Mouse (Mus musculus): ENCODE data around the gene Vmn1r9. TPM values are rescaled to one million over a fixed set of nuclear protein-coding genes. Genes with fewer than 3 reads are reported as not detected.
"Not testable (repeated sequence)": the region's sequence is repeated elsewhere in the genome, so short reads cannot be mapped to it uniquely, and the experiment has no call there.

Vmn1r9 gene
- not detected in 2 replicates for polyA plus RNA-seq (2016; fragmentation: Nextera tagmentation; extraction: Ambion mirVana)

DNA sequence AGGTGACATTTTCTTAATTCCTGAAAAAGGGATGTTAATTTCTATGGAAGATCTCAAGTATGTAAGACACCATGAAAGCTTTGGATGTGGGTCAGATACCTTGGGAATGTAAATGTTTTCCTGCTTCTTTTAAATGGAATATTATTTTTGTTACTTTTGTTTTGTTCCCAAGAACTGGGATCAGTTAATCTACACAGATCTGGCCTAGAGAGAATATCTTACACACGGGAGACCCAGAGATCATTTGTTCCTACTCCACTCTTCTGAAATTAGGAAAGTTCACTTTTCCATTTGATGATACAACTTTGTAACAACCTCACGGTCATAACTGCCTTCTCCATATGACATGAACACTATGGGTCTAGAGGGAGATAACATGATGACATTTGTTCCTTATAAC lies at the start of gene Vmn1r9:
Vmn1r9 (plus strand) TSS at position 301 of the 400 bp plus-strand sequence.
- Histone ChIP-seq H3K4me2 (no peak within 1 kb of the TSS), H3K9ac (no peak within 1 kb of the TSS), H3K4me1 (no peaks in the 10 kb centered on the region), H3K27ac (no peak within 1 kb of the TSS), H3K4me3 (no peak within 1 kb of the TSS), H3K27me3 (replicated peaks) (no peaks in the 10 kb centered on the region), H3K36me3 (no peaks in the 10 kb centered on the region), H3K9me3 (replicated peaks) (no peaks in the 10 kb centered on the region)
- ATAC-seq = no peak
- 53% methylated on average over 2 of the region's 2 CpGs for WGBS (ENCODE audit: insufficient replicate concordance)

DNA sequence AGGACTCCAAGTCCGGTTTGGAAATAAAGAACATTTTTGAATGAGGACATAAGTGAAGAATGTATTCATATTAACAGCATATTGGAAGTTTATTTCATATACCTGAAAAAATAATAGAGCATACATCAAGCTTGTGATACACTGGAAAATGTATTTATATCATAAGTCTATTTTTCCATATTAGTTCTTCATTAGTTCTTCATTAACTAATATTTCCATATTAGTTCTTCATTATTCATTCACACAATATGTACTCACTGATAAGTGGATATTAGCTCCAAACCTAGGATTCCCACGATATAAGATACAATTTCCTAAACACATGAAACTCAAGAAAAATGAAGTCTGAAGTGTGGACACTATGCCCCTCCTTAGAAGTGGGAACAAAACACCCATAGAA lies 41.4 kb upstream of the Vmn1r9 start, which contains the start of gene Vmn1r7:
Vmn1r7 (minus strand) TSS at position 101 of the 400 bp plus-strand sequence.
- ATAC-seq; H3K36me3 ChIP-seq; H3K27ac ChIP-seq; H3K4me3 ChIP-seq; H3K9me3 ChIP-seq (replicated peaks); H3K9ac ChIP-seq; H3K4me2 ChIP-seq; H3K27me3 ChIP-seq (replicated peaks); H3K4me1 ChIP-seq: not testable (repeated sequence)
- whole genome bisulfite sequencing (ENCODE audit: insufficient replicate concordance) = 72% methylated on average over 2 of the region's 2 CpGs

DNA sequence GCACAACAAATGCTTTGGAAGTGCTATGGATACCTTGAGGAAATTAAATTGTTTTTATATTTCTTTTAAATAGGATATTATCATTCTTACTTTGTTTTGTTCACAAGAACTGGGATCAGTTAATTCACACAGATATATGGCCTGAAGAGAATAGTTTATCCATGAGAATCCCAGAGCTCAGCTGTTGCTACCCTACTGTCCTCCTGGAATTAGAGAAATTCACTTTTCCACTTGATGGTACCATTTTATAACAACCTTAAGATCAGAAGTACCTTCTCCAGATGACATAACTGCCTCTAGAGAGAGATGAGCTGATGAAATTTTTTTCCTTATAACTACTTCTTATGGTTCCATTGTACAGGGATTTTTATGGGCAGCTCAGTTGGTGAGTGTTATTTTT lies 34.6 kb upstream of the Vmn1r9 start, which contains the start of gene Vmn1r8:
Vmn1r8 (plus strand) TSS at position 301 of the 400 bp plus-strand sequence.
- Histone ChIP-seq H3K27me3 (replicated peaks) (no peaks in the 10 kb centered on the region), H3K4me3 (no peak within 1 kb of the TSS), H3K27ac (no peak within 1 kb of the TSS), H3K36me3 (no peaks in the 10 kb centered on the region), H3K4me1 (no peaks in the 10 kb centered on the region), H3K4me2 (no peak within 1 kb of the TSS), H3K9me3 (replicated peaks) (no peaks in the 10 kb centered on the region), H3K9ac (no peak within 1 kb of the TSS)
- no peak for ATAC-seq

DNA sequence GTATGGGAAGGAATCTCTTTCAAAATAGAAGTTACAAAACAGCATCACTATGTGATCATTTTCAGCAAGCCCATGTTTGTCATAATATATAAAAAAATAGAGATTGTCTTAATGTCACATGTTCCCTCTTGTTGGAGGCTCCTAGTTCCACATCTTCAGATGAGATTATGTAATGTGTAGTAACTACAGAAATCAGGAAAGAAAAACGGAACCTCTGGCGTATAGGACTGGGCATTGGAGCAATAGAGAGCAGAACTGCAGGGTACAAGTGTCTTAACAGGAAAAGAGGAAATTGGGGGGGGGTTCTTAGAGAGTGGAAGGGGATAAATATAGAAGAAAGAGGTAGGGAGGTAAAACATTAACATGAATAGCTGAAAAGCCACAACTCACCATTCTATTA lies 31.9 kb upstream of the Vmn1r9 start:
- Histone ChIP-seq H3K27ac (no peak overlapping the region), H3K4me1 (no peaks in the 10 kb centered on the region), H3K9me3 (replicated peaks) (no peaks in the 10 kb centered on the region), H3K36me3 (no peaks in the 10 kb centered on the region), H3K4me3 (no peak overlapping the region), H3K9ac (no peak overlapping the region), H3K27me3 (replicated peaks) (no peaks in the 10 kb centered on the region), H3K4me2 (no peak overlapping the region)
- 58% methylated on average over 2 of the region's 2 CpGs for WGBS (ENCODE audit: insufficient replicate concordance)
- no peak for ATAC-seq

DNA sequence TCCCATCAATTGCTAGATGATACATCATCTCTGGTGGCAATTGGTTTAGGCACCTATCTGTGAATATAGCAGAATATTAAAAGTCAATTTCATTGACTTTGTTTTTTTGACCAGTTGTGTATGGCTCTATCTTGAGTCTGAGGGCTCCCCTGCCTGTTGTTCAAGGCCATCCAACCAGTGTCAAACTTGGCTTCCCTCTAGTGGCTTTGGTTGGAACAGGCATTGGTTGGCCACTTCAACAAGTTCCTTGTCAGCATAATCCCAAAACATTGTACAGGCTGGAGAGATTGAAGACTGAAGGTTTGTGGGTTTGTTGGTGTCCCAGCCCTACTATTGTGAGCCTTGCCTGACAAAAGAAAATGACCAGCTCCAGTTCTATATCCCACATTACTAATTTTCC lies 2.9 kb upstream of the Vmn1r9 start:
- no peaks in the 10 kb centered on the region for H3K4me1 ChIP-seq
- no peaks in the 10 kb centered on the region for H3K36me3 ChIP-seq
- no peak overlapping the region for H3K4me2 ChIP-seq
- H3K9me3 ChIP-seq (replicated peaks) = no peaks in the 10 kb centered on the region
- H3K27me3 ChIP-seq (replicated peaks) = no peaks in the 10 kb centered on the region
- no peak for ATAC-seq
- H3K9ac ChIP-seq = no peak overlapping the region
- no peak overlapping the region for H3K27ac ChIP-seq
- no peak overlapping the region for H3K4me3 ChIP-seq

DNA sequence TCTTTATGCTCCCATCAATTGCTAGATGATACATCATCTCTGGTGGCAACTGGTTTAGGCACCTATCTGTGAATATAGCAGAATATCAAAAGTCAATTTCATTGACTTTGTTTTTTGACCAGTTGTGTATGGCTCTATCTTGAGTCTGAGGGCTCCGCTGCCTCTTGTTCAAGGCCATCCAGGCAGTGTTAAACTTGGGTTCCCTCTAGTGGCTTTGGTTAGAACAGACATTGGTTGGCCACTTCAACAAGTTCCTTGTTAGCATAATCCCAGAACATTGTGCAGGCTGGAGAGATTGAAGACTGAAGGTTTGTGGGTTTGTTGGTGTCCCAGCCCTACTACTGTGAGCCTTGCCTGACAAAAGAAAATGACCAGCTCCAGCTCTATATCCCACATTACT lies 39.8 kb downstream of the Vmn1r9 start:
- H3K9me3 ChIP-seq (replicated peaks) = no peaks in the 10 kb centered on the region
- H3K4me1 ChIP-seq = no peaks in the 10 kb centered on the region
- H3K4me3 ChIP-seq = no peak overlapping the region
- WGBS (ENCODE audit: insufficient replicate concordance) = 53% methylated on average over 1 of the region's 1 CpGs
- ATAC-seq = no peak
- no peak overlapping the region for H3K27ac ChIP-seq
- H3K27me3 ChIP-seq (replicated peaks) = no peaks in the 10 kb centered on the region
- H3K4me2 ChIP-seq = no peak overlapping the region
- no peak overlapping the region for H3K9ac ChIP-seq
- no peaks in the 10 kb centered on the region for H3K36me3 ChIP-seq

DNA sequence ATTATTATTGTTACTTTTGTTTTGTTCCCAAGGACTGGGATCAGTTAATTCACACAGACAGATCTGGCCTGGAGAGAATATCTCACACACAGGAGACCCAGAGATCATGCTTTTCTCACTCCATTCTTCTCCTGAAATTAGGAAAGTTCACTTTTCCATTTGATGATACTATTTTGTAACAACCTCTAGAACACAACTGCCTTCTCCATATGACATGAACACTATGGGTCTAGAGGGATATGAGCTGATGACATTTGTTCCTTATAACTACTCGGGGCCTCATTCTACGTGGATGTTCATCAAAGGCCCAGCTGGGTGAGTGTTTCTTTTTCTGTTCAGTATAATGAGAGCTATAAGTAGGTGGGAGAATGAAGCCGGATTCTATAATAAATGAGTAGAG lies 42.6 kb downstream of the Vmn1r9 start, which contains the start of gene Vmn1r10:
Vmn1r10 (plus strand) TSS at position 301 of the 400 bp plus-strand sequence.
- Histone ChIP-seq H3K4me3 (no peak within 1 kb of the TSS), H3K9ac (no peak within 1 kb of the TSS), H3K27me3 (replicated peaks) (no peaks in the 10 kb centered on the region), H3K9me3 (replicated peaks) (no peaks in the 10 kb centered on the region), H3K4me2 (no peak within 1 kb of the TSS), H3K4me1 (no peaks in the 10 kb centered on the region), H3K36me3 (no peaks in the 10 kb centered on the region), H3K27ac (no peak within 1 kb of the TSS)
- ATAC-seq = no peak
- WGBS (ENCODE audit: insufficient replicate concordance) = 55% methylated on average over 3 of the region's 3 CpGs

Other genes starting within 250 kb of the Vmn1r9 start
- gene Fkbp9, start 234.7 kb upstream of the Vmn1r9 start, polyA plus RNA-seq (2016; fragmentation: Nextera tagmentation; extraction: Ambion mirVana) = 34.3 and 35.0 TPM in 2 replicates
- gene Nt5c3, start 142.9 kb upstream of the Vmn1r9 start, polyA plus RNA-seq (2016; fragmentation: Nextera tagmentation; extraction: Ambion mirVana) = 216 and 218 TPM in 2 replicates
- 0.13 and 0.29 TPM in 2 replicates for gene Vmn1r4, start 142.8 kb upstream of the Vmn1r9 start, polyA plus RNA-seq (2016; fragmentation: Nextera tagmentation; extraction: Ambion mirVana)
- not detected in 2 replicates for gene Vmn1r5, start 96.5 kb upstream of the Vmn1r9 start, polyA plus RNA-seq (2016; fragmentation: Nextera tagmentation; extraction: Ambion mirVana)
- not detected in 2 replicates for gene Vmn1r6, start 69.5 kb upstream of the Vmn1r9 start, polyA plus RNA-seq (2016; fragmentation: Nextera tagmentation; extraction: Ambion mirVana)
- not detected in 2 replicates for gene Vmn1r7, start 41.5 kb upstream of the Vmn1r9 start, polyA plus RNA-seq (2016; fragmentation: Nextera tagmentation; extraction: Ambion mirVana)
- gene Vmn1r8, start 34.5 kb upstream of the Vmn1r9 start, polyA plus RNA-seq (2016; fragmentation: Nextera tagmentation; extraction: Ambion mirVana) = not detected in 2 replicates
- gene Vmn1r10, start 42.7 kb downstream of the Vmn1r9 start, polyA plus RNA-seq (2016; fragmentation: Nextera tagmentation; extraction: Ambion mirVana) = not detected in 2 replicates
- gene Vmn1r11, start 66.7 kb downstream of the Vmn1r9 start, polyA plus RNA-seq (2016; fragmentation: Nextera tagmentation; extraction: Ambion mirVana) = not detected in 2 replicates
- gene Vmn1r12, start 90.1 kb downstream of the Vmn1r9 start, polyA plus RNA-seq (2016; fragmentation: Nextera tagmentation; extraction: Ambion mirVana) = not detected in 2 replicates
- gene Vmn1r13, start 136.5 kb downstream of the Vmn1r9 start, polyA plus RNA-seq (2016; fragmentation: Nextera tagmentation; extraction: Ambion mirVana) = not detected in 2 replicates
- not detected in 2 replicates for gene Vmn1r14, start 164.9 kb downstream of the Vmn1r9 start, polyA plus RNA-seq (2016; fragmentation: Nextera tagmentation; extraction: Ambion mirVana)
- not detected in 2 replicates for gene Vmn1r15, start 191.2 kb downstream of the Vmn1r9 start, polyA plus RNA-seq (2016; fragmentation: Nextera tagmentation; extraction: Ambion mirVana)

Measured in liver, embryonic 12.5 days (tissue).